Mouse (Mus musculus) thymus, adult 2 months (tissue): ENCODE data around the gene Gm10488. TPM values are rescaled to one million over a fixed set of nuclear protein-coding genes. Genes with fewer than 3 reads are reported as not detected.
"Not testable (repeated sequence)": the region's sequence is repeated elsewhere in the genome, so short reads cannot be mapped to it uniquely, and the experiment has no call there.

Experiments used
- DNase-seq: peaks from one replicate; pipeline ENCODE4 v3.0.0; 2021
- H3K27ac ChIP-seq: fragments of 200-500 bp; 2 replicates; pipeline ENCODE4 v1.5.1; 2012; ENCODE audit warnings: low read length, control low read depth; ENCODE audit not compliant: control insufficient read depth, insufficient read depth
- H3K27me3 ChIP-seq: fragments of 200-500 bp; 2 replicates; pipeline ENCODE4 v1.6.1; 2012; ENCODE audit warnings: mild to moderate bottlenecking, low read length, moderate library complexity, mixed read lengths; ENCODE audit not compliant: control insufficient read depth, insufficient read depth
- H3K36me3 ChIP-seq: fragments of 200-500 bp; 2 replicates; pipeline ENCODE4 v1.6.1; 2012; ENCODE audit warnings: mild to moderate bottlenecking, low read length, moderate library complexity; ENCODE audit not compliant: control insufficient read depth, insufficient read depth
- H3K4me1 ChIP-seq: fragments of 200-500 bp; replicated peaks from 2 replicates; pipeline ENCODE4 v1.6.1; 2012; ENCODE audit warnings: low read length; ENCODE audit not compliant: control insufficient read depth, insufficient read depth
- H3K4me3 ChIP-seq: fragments of 200-500 bp; 2 replicates; pipeline ENCODE4 v1.5.1; 2012; ENCODE audit warnings: mild to moderate bottlenecking, low read length, control low read depth, moderate library complexity; ENCODE audit not compliant: control insufficient read depth, insufficient read depth
- WGBS: fragments of 180-500 bp; shearing (Covaris S2); methylation state at CpG from one replicate; pipeline ENCODE4 v1.1.7; 2018; 5-methylcytosine and 5-hydroxymethylcytosine counted together
- polyA plus RNA-seq: library from polyadenylated mRNA; depleted of rRNA; stranded (reverse); fragments of >200 nt; gene quantifications from 2 replicates; pipeline ENCODE4 v1.2.3, GENCODE M21; 2012; rRNA removed

The Gm10488 gene
- polyA plus RNA-seq, result not detected in 2 replicates

DNA sequence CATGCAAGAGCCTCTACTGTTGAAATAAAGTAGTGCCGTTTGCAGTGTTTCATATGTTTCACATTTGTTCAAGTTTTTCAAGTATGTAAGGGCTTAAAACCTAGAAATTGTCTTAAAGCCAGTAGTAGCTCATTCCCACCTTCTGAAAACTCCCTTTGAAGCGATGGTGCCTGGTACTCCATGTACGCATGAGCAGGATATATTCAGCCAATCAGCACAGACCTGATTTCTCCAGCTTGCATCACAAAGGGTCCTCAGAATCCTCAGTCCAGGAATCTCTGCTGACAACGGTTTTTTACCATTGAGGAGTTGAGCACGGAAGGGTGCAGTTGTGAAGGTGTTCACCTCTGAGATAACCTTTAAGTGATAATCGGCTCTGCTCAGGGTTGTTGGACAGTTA is at the start of gene Gm10488:
Gene Gm10488 (plus strand): TSS at position 301 of the 400 bp plus-strand sequence.
- not testable (repeated sequence) for H3K27ac ChIP-seq, H3K4me3 ChIP-seq, H3K36me3 ChIP-seq, DNase-seq, H3K4me1 ChIP-seq, H3K27me3 ChIP-seq
- WGBS, result no CpG with 5 or more reads among the region's 6 CpGs
